Mouse (Mus musculus) midbrain, postnatal 0 days (tissue): ENCODE measurements around the gene Gclc. TPM values are rescaled to one million over a fixed set of nuclear protein-coding genes. Genes with fewer than 3 reads are reported as not detected.
"Not testable (repeated sequence)": the region's sequence is repeated elsewhere in the genome, so short reads cannot be mapped to it uniquely, and the experiment has no call there.

ENCODE experiments used
- ATAC-seq: fragments of 200-750 bp; cut with Nextera tagmentation; 2 replicates; pipeline ENCODE4 v1.8.0; 2017; ENCODE audit warnings: moderate number of reproducible peaks, mild to moderate bottlenecking, moderate TSS enrichment, moderate library complexity; ENCODE audit not compliant: low FRiP score
- DNase-seq: peaks from one replicate; pipeline ENCODE4 v3.0.0-alpha.2; 2015; ENCODE audit warnings: low spot score
- H3K27ac ChIP-seq: fragments of 300-500 bp; sonication (generic); 2 replicates; pipeline ENCODE4 v1.5.1; 2014; ENCODE audit warnings: low read depth, mild to moderate bottlenecking, low read length, mixed read lengths
- H3K27me3 ChIP-seq: fragments of 300-500 bp; sonication (generic); 2 replicates; pipeline ENCODE4 v1.6.1; 2014; ENCODE audit warnings: low read length, control low read depth, mixed read lengths; ENCODE audit not compliant: insufficient read depth
- H3K36me3 ChIP-seq: fragments of 300-500 bp; sonication (generic); 2 replicates; pipeline ENCODE4 v1.6.1; 2014; ENCODE audit warnings: low read length, control low read depth, mixed read lengths; ENCODE audit not compliant: insufficient read depth
- H3K4me1 ChIP-seq: fragments of 300-500 bp; sonication (generic); 2 replicates; pipeline ENCODE4 v1.6.1; 2014; ENCODE audit warnings: mild to moderate bottlenecking, control low read depth, antibody characterized with exemption, low read length, mixed read lengths; ENCODE audit not compliant: insufficient read depth
- H3K4me2 ChIP-seq: fragments of 300-500 bp; sonication (generic); 2 replicates; pipeline ENCODE4 v1.6.1; 2014; ENCODE audit warnings: low read depth, mild to moderate bottlenecking, low read length, mixed read lengths; ENCODE audit not compliant: poor library complexity, severe bottlenecking
- H3K4me3 ChIP-seq: fragments of 300-500 bp; sonication (generic); 2 replicates; pipeline ENCODE4 v1.5.1; 2014; ENCODE audit warnings: low read depth, mild to moderate bottlenecking, low read length, moderate library complexity
- H3K9ac ChIP-seq: fragments of 300-500 bp; sonication (generic); replicated peaks from 2 replicates; pipeline ENCODE4 v1.6.1; 2014; ENCODE audit warnings: mild to moderate bottlenecking, low read length, moderate library complexity, mixed read lengths; ENCODE audit not compliant: poor library complexity, severe bottlenecking
- H3K9me3 ChIP-seq: fragments of 300-500 bp; sonication (generic); 2 replicates; pipeline ENCODE4 v1.6.1; 2016; ENCODE audit warnings: low read length, control low read depth
- CTCF ChIP-seq: IDR thresholded peaks from 2 replicates; pipeline ENCODE4 v1.5.1; 2016; ENCODE audit warnings: antibody characterized with exemption, mild to moderate bottlenecking
- WGBS: fragments of 180-500 bp; shearing (Covaris S2); extraction: QIAGEN DNeasy Blood & Tissue Kit; methylation state at CpG from one replicate; pipeline ENCODE4 v1.1.7; 2014; 5-methylcytosine and 5-hydroxymethylcytosine counted together
- polyA plus RNA-seq: library from polyadenylated mRNA; unstranded; fragments of >200 nt; fragmentation: Nextera tagmentation; extraction: Ambion mirVana; gene quantifications from 2 replicates; pipeline ENCODE4 v1.2.1, GENCODE M21; 2015
- total RNA-seq: library from RNA; depleted of rRNA; stranded (reverse); fragments of >200 nt; gene quantifications from 2 replicates; pipeline ENCODE4 v1.2.3, GENCODE M21; 2014

Gene Gclc
- total and polyA plus RNA-seq, 2 experiments from 2014 or later = 15.7 to 29.7 TPM

DNA sequence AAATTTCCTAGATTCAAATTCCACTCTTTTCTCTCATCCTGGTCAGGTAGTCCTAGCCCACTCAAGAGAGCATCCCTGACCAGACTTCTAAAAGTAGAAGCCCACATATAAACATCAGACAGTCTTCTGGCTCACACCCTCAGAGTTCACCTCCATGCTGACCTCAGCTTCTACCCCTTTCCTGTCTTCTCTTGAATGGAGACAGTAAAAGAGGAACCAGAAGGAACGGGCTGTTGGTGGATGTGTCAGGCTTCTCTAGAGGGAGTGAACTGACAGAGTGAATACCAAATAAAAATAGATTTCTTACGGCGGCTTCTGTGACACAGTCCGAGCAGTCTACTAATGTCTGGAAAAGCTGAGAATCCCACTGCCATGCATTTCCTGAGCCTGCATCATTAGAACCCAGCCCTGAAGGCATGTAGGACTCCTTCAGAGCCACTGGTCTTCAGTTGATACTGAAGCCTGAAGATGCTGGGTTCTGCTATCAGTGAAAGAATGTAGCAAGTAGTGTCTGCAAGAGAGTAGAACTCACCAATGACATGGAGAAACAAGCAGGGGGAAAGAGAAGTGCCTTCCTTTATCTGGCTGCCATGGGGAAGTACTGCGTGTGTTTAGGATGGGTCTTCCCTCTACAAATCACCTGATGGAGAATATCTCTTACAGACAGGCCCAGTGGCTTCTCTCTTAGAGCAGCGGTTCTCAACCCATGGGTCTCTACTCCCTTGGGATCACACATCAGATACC lies 16.9 kb upstream of the Gclc start:
- H3K9ac ChIP-seq = no peak overlapping the region

DNA sequence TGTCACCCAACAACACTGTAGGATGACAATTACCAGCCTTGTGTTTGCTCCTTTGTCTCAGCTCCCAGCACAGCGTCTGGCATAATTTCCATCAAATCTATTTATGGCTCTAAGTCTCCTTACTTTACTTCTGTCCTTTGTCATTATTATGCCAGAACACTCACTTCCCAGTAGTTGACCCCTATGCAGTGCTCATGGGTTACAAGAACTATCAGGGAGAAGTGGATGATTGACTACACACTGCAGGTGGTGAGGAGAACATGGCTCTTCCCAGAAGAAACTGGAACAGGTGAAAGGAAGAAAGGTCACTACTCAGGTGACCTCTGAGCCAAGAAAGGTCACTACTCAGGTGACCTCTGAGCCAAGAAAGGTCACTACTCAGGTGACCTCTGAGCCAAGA lies 12.9 kb upstream of the Gclc start:
- H3K4me2 ChIP-seq = no peak overlapping the region
- no peaks in the 10 kb centered on the region for H3K27me3 ChIP-seq
- no peak overlapping the region for H3K9ac ChIP-seq
- no peak overlapping the region for H3K4me3 ChIP-seq
- H3K4me1 ChIP-seq = no peaks in the 10 kb centered on the region
- no peaks in the 10 kb centered on the region for H3K36me3 ChIP-seq
- H3K27ac ChIP-seq = no peak overlapping the region
- no peak for TF ChIP-seq CTCF
- WGBS = 84% methylated on average over 1 of the region's 1 CpGs
- no peak for DNase-seq
- H3K9me3 ChIP-seq = no peaks in the 10 kb centered on the region
- no peak for ATAC-seq

More for the DNA sequence above, 16.9 kb upstream of the Gclc start:
- ATAC-seq (no peak), DNase-seq (no peak)
- Histone ChIP-seq H3K4me2 (no peak overlapping the region), H3K27me3 (no peaks in the 10 kb centered on the region), H3K4me1 (no peaks in the 10 kb centered on the region), H3K36me3 (no peaks in the 10 kb centered on the region), H3K9me3 (no peaks in the 10 kb centered on the region), H3K4me3 (no peak overlapping the region), H3K27ac (no peak overlapping the region)
- no peak for TF ChIP-seq CTCF
- WGBS = 92% methylated on average over 6 of the region's 6 CpGs

DNA sequence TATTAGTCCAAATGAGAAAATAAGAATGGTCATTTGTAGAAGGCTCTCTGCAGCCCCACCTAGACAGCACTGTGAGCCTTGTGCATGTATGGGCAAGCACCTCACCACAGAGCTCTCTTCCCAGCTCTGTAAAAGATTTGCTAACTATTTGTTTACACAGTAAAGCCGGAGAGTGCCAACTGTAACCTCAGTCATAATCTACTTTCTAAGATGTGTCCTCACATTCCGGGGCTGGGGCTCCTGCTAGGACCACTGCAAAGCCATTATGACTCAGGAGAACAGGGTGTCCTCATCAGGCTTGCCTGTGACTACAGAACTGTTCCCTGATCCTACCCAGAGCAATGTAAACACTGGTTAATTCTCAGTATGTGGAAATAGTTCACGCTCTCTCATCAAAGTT lies 9.5 kb upstream of the Gclc start:
- Histone ChIP-seq H3K27ac (no peak overlapping the region), H3K9ac (no peak overlapping the region), H3K36me3 (no peaks in the 10 kb centered on the region), H3K9me3 (no peaks in the 10 kb centered on the region), H3K27me3 (no peaks in the 10 kb centered on the region), H3K4me3 (no peak overlapping the region), H3K4me2 (no peak overlapping the region), H3K4me1 (no peaks in the 10 kb centered on the region)
- ATAC-seq (no peak), DNase-seq (no peak)
- no peak for TF ChIP-seq CTCF
- WGBS = 74% methylated on average over 3 of the region's 3 CpGs

DNA sequence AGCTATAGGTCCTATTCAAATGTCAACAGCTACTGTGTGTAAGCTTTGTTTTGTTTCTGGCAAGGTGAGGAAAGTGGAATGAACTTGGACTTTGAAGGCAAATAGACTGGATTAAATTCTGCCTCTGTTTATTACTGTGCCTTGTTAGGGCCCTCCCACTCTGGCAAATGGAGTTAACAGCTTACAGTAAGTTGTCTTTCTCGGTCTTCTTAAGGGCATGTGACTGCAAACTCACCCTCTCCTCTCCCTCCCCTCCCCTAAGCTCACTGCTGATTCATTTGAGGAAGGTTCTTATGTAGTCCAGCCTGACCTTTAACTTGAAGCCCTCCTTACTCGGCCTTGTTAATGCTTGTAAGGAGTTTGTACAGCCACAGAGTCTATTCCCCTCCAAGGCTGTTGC lies 8.0 kb upstream of the Gclc start:
- H3K9ac ChIP-seq = no peak overlapping the region
- no peak overlapping the region for H3K4me3 ChIP-seq
- no peak for DNase-seq
- no peaks in the 10 kb centered on the region for H3K27me3 ChIP-seq
- H3K4me2 ChIP-seq = no peak overlapping the region
- TF ChIP-seq CTCF = no peak
- no peak for ATAC-seq
- no peak overlapping the region for H3K27ac ChIP-seq
- no peaks in the 10 kb centered on the region for H3K9me3 ChIP-seq
- no peaks in the 10 kb centered on the region for H3K36me3 ChIP-seq
- H3K4me1 ChIP-seq = no peaks in the 10 kb centered on the region
- WGBS = 69% methylated on average over 2 of the region's 2 CpGs

DNA sequence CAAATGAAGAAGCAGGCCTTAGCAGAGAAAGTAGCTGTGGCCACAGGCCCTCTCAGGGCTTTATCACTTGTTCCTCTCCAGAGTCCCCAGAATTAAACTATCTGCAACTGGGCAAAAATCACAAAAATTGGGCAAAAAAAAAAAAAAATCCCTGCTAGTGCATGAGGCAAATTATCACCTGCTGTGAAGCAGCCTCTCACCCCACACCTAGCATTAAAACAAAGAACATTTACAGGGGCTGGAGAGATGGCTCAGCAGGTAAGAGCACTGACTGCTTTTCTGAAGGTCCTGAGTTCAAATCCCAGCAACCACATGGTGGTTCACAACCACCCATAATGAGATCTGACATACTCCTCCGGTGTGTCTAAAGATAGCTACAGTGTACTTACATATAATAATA lies 6.0 kb upstream of the Gclc start:
- not testable (repeated sequence) for H3K27ac ChIP-seq, H3K4me2 ChIP-seq, ATAC-seq, H3K9ac ChIP-seq, H3K4me3 ChIP-seq, DNase-seq, H3K9me3 ChIP-seq, H3K4me1 ChIP-seq, H3K27me3 ChIP-seq, H3K36me3 ChIP-seq
- 94% methylated on average over 1 of the region's 1 CpGs for WGBS

DNA sequence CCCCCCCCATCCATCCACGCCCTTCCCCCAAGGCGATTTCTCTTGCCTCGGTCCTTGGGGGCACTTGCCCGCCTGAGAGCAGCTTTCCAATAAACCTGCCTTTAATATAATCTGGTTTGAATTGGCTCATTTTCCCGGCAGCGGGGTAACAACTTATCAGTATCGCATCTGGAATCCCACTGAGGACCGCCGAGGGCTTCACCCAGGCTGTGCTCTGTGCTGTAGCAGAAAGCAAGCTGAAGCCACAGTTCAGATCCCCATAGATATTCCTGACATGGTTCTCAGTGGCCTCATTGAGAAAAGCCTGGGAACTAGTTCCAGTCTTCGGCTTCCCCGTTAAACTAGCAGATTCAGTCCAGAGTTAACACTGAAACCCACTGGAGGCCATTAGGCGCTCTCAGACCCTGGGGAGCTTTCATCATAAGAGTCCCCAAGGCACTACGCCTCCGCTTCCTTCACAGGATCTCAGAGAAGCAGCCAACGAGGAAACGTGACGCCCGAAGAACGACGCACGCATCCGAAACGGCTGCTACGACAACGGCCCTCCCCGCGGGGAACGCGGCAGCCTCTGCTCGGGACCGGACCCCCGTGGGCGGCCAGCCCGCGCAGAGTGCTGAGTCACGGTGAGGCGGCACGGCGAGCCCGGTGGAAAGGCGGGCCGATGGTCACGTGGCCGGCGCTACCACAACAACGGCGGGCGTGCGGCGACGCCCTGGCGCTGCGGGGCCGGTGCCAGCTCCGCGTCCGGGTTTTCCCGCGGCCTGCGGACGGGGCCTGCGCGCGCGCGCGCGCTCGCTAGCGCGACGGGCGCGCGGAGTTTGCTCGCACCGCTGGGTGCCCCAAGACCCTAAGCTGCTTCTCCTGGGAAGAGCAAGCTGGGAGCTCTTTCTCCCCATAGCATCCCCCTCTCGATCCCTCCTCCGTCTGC lies 3.9 kb upstream of the Gclc start:
- Histone ChIP-seq H3K4me1 (peaks cover 3% of the 10 kb centered on the region; the same call in 1 of the 2 replicates), H3K9me3 (no peaks in the 10 kb centered on the region), H3K36me3 (no peaks in the 10 kb centered on the region), H3K27ac (peak overlapping the region; percentile 83), H3K9ac (peak overlapping the region; percentile 62), H3K4me3 (peak overlapping the region; percentile 57), H3K4me2 (peak overlapping the region; percentile 59), H3K27me3 (no peaks in the 10 kb centered on the region)
- ATAC-seq (peak; percentile 88), DNase-seq (peak; percentile 93)
- WGBS = under 1% methylated on average over 70 of the region's 79 CpGs
- TF ChIP-seq CTCF = no peak
